Mouse (Mus musculus) forebrain, embryonic 15.5 days (tissue): ENCODE results near the gene Smok2b. TPM values are rescaled to one million over a fixed set of nuclear protein-coding genes. Genes with fewer than 3 reads are reported as not detected.
"Not testable (repeated sequence)": the region's sequence is repeated elsewhere in the genome, so short reads cannot be mapped to it uniquely, and the experiment has no call there.

ENCODE experiments used
- ATAC-seq: fragments of 200-750 bp; cut with Nextera tagmentation; replicated peaks from 2 replicates; pipeline ENCODE4 v1.8.0; 2017; ENCODE audit warnings: mild to moderate bottlenecking, moderate TSS enrichment, moderate library complexity
- H3K27ac ChIP-seq: fragments of 300-500 bp; sonication (generic); replicated peaks from 2 replicates; pipeline ENCODE4 v1.5.1; 2015; ENCODE audit warnings: mild to moderate bottlenecking, inconsistent platforms
- H3K27me3 ChIP-seq: fragments of 300-500 bp; sonication (generic); 2 replicates; pipeline ENCODE4 v1.6.1; 2015; ENCODE audit warnings: inconsistent platforms
- H3K36me3 ChIP-seq: fragments of 300-500 bp; sonication (generic); 2 replicates; pipeline ENCODE4 v1.6.1; 2015; ENCODE audit warnings: mild to moderate bottlenecking, inconsistent platforms
- H3K4me1 ChIP-seq: fragments of 300-500 bp; sonication (generic); 2 replicates; pipeline ENCODE4 v1.6.1; 2015; ENCODE audit warnings: inconsistent platforms
- H3K4me2 ChIP-seq: fragments of 300-500 bp; sonication (generic); replicated peaks from 2 replicates; pipeline ENCODE4 v1.6.1; 2015; ENCODE audit warnings: mild to moderate bottlenecking, inconsistent platforms
- H3K4me3 ChIP-seq: fragments of 300-500 bp; sonication (generic); 2 replicates; pipeline ENCODE4 v1.5.1; 2015; ENCODE audit warnings: mild to moderate bottlenecking, inconsistent platforms
- H3K9ac ChIP-seq: fragments of 300-500 bp; sonication (generic); replicated peaks from 2 replicates; pipeline ENCODE4 v1.6.1; 2015; ENCODE audit warnings: mild to moderate bottlenecking, inconsistent platforms
- H3K9me3 ChIP-seq: fragments of 300-500 bp; sonication (generic); 2 replicates; pipeline ENCODE4 v1.6.1; 2016; ENCODE audit warnings: inconsistent platforms
- WGBS: fragments of 180-500 bp; shearing (Covaris S2); methylation state at CpG from one replicate; pipeline ENCODE4 v1.1.7; 2015; ENCODE audit warnings: mixed read lengths; 5-methylcytosine and 5-hydroxymethylcytosine counted together
- polyA plus RNA-seq: library from polyadenylated mRNA; unstranded; fragments of >200 nt; fragmentation: Nextera tagmentation; extraction: Ambion mirVana; gene quantifications from 2 replicates; pipeline ENCODE4 v1.2.1, GENCODE M21; 2015

Smok2b gene
- polyA plus RNA-seq, 1 experiment from 2014 or later = not detected

- H3K27me3 ChIP-seq, H3K9ac ChIP-seq, H3K4me3 ChIP-seq, ATAC-seq, H3K27ac ChIP-seq, H3K4me2 ChIP-seq, H3K36me3 ChIP-seq, H3K4me1 ChIP-seq: not testable (repeated sequence)
- peaks cover 35% of the 10 kb centered on the region for H3K9me3 ChIP-seq
- WGBS = 90% methylated on average over 2 of the region's 3 CpGs
These were observed 27.5 kb upstream of the Smok2b start for GRCm38 (mm10) chr17:13202453-13203107.

- not testable (repeated sequence) for ATAC-seq, H3K9ac ChIP-seq, H3K27ac ChIP-seq, H3K4me3 ChIP-seq, H3K4me2 ChIP-seq, H3K4me1 ChIP-seq, H3K27me3 ChIP-seq, H3K36me3 ChIP-seq
- WGBS = 87% methylated on average over 1 of the region's 1 CpGs
- H3K9me3 ChIP-seq = peaks cover 32% of the 10 kb centered on the region
These were observed 24.8 kb upstream of the Smok2b start for GRCm38 (mm10) chr17:13205247-13205646.

GRCm38 (mm10) chr17:13206491-13206890 is 23.6 kb upstream of the Smok2b start:
- Histone ChIP-seq H3K27ac (no peak overlapping the region), H3K36me3 (no peaks in the 10 kb centered on the region), H3K27me3 (no peaks in the 10 kb centered on the region), H3K4me1 (no peaks in the 10 kb centered on the region), H3K4me3 (no peak overlapping the region), H3K4me2 (no peak overlapping the region), H3K9ac (no peak overlapping the region), H3K9me3 (peaks cover 31% of the 10 kb centered on the region)
- ATAC-seq = no peak
- WGBS = 88% methylated on average over 2 of the region's 2 CpGs

DNA sequence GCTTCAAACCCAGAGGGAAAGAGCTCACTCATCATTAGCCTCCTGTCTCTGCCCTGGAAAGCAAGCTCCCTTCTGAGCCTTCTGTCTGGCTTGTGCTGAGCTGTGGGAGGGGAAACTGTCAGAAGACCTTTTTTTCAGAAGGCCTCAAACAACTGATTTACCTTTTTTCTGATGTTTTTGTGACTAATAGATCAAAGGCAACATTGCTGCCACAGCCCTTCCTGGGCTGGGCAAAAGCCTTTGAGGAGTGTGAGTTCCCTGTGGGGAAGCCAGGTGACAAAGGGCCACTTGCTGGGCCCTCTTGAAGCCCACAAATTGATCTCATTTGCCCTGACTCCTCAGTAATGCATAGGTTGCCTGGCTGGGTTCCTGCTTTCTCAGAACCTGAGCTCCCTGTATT is 21.6 kb upstream of the Smok2b start:
- not testable (repeated sequence) for H3K27me3 ChIP-seq, H3K36me3 ChIP-seq, ATAC-seq, H3K4me1 ChIP-seq, H3K4me3 ChIP-seq, H3K4me2 ChIP-seq, H3K9ac ChIP-seq, H3K27ac ChIP-seq
- peaks cover 47% of the 10 kb centered on the region for H3K9me3 ChIP-seq

DNA sequence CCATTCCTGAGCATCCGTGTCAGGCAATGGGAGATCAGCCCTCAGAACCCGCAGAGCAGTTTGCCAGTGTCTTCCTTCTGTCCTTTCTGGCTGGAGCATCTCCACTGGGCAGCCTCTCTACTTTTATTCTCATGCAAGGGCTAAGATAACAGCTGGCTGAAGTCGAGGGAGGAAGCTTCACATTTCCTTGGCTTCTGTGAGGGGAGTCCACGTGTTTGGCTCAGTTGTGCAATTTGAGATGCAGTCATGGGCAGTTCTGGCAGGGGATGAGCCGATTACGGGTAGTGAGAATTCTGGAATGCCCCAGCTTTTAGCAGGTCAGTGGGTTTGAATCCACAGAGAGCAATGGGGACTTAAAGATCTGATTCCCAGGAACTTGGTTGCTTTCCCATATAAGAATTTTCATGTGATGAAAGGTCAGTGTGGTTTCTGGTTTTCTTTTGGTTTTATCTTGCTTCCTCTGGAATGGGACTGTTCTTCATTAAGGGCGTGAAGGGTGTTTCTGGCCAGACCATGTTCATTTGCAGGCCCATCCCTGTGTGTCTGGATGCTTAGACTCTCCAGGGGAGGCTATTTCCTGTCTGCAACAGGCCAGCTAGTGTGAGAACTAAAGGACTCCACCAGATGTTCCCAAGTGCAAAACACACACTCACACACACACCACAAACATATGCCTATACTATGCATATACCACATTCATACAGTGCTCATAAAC is 17.8 kb upstream of the Smok2b start:
- Histone ChIP-seq H3K27me3 (no peaks in the 10 kb centered on the region), H3K4me2 (no peak overlapping the region), H3K9me3 (peaks cover 73% of the 10 kb centered on the region), H3K9ac (no peak overlapping the region), H3K4me1 (no peaks in the 10 kb centered on the region), H3K27ac (no peak overlapping the region), H3K4me3 (no peak overlapping the region), H3K36me3 (no peaks in the 10 kb centered on the region)
- 71% methylated on average over 7 of the region's 7 CpGs for WGBS
- ATAC-seq = no peak

DNA sequence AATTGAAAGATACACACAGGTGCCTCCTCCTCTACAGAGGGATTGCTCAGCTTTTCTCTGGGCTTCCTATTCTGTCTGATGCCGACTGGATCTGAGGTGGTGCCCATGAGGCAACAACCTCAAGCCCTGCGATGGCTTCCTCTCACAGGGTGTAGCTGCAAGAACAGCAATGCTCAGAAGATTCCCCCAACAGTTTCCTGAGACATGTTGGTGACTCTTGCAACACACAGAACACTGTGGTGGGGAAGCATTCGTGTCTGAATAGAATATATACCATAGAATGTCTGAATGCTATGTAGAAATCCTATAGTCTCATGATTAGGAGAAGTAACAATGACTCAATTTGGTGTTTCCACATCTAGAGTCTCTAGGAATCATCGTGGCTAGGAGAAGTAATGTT is 15.9 kb upstream of the Smok2b start:
- Histone ChIP-seq H3K9ac (no peak overlapping the region), H3K27ac (no peak overlapping the region), H3K9me3 (peaks cover 88% of the 10 kb centered on the region), H3K4me3 (no peak overlapping the region), H3K27me3 (no peaks in the 10 kb centered on the region), H3K4me2 (no peak overlapping the region), H3K4me1 (no peaks in the 10 kb centered on the region), H3K36me3 (no peaks in the 10 kb centered on the region)
- no peak for ATAC-seq
- WGBS = 66% methylated on average over 4 of the region's 4 CpGs

DNA sequence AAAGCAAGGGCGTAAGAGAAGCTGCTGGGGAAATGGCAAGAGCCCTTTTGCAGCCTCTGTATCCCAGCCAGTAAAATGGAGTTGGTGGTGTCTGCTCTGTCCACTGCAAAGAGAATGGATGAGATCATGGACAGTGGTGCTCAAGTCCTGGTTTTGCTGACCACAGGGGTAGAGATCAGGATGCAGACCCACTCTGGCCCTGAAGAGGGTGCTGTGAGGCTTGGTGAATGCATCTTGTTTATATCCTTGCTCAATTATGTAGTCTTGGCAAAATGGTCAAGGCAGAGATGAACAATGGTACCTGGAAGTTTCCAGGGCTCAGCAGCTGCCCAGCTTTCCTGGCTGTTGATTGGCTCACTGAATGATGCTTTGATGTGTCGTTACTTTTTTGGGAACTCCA is 14.5 kb upstream of the Smok2b start:
- ATAC-seq = no peak
- Histone ChIP-seq H3K4me1 (no peaks in the 10 kb centered on the region), H3K4me3 (no peak overlapping the region), H3K4me2 (no peak overlapping the region), H3K36me3 (no peaks in the 10 kb centered on the region), H3K27me3 (no peaks in the 10 kb centered on the region), H3K9me3 (peaks cover 91% of the 10 kb centered on the region), H3K27ac (no peak overlapping the region), H3K9ac (no peak overlapping the region)
- 87% methylated on average over 2 of the region's 2 CpGs for WGBS

GRCm38 (mm10) chr17:13220888-13221287 is 9.2 kb upstream of the Smok2b start, which contains the start of gene Smok2a:
Gene Smok2a (plus strand): TSS chr17:13221188.
- Histone ChIP-seq H3K27me3 (no peaks in the 10 kb centered on the region), H3K4me1 (no peaks in the 10 kb centered on the region), H3K27ac (no peak within 1 kb of the TSS), H3K36me3 (no peaks in the 10 kb centered on the region), H3K4me3 (no peak within 1 kb of the TSS), H3K9ac (no peak within 1 kb of the TSS), H3K4me2 (no peak within 1 kb of the TSS), H3K9me3 (peaks cover 82% of the 10 kb centered on the region)
- WGBS = 87% methylated on average over 3 of the region's 3 CpGs
- no peak for ATAC-seq

DNA sequence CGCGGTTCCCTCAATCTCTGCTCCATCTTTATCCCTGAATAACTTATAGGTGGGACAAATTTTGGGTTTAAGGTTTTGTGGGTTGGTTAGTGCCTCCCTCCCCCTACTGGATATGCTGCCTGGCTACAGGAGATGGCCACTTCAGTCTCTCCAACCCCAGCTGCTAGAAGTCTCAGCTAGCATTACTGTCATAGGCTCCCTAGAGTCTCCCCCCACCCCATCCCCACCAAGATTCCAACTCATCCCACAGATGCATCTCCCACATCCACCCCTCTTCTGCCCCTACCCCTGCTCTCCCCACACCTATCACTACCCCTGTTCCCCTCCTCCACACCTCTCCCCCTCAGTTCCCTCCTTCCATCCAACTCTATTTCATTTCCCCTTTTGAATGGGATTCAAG is 8.1 kb upstream of the Smok2b start:
- H3K4me1 ChIP-seq, H3K27ac ChIP-seq, ATAC-seq, H3K9ac ChIP-seq, H3K4me3 ChIP-seq, H3K36me3 ChIP-seq, H3K27me3 ChIP-seq, H3K4me2 ChIP-seq: not testable (repeated sequence)
- 89% methylated on average over 2 of the region's 2 CpGs for WGBS
- peaks cover 82% of the 10 kb centered on the region for H3K9me3 ChIP-seq

GRCm38 (mm10) chr17:13239461-13239860 is 9.4 kb downstream of the Smok2b start:
- H3K36me3 ChIP-seq, H3K4me2 ChIP-seq, H3K9ac ChIP-seq, H3K27ac ChIP-seq, H3K27me3 ChIP-seq, H3K4me3 ChIP-seq, H3K4me1 ChIP-seq: not testable (repeated sequence)
- peaks cover 43% of the 10 kb centered on the region for H3K9me3 ChIP-seq
- WGBS = 86% methylated on average over 4 of the region's 4 CpGs
- ATAC-seq = 0 out of 2 replicates have a peak, but pooled peaks have one; percentile 23

GRCm38 (mm10) chr17:13240807-13241727 is 11.0 kb downstream of the Smok2b start:
- not testable (repeated sequence) for H3K4me2 ChIP-seq, H3K4me1 ChIP-seq, ATAC-seq, H3K9ac ChIP-seq, H3K27me3 ChIP-seq, H3K4me3 ChIP-seq, H3K36me3 ChIP-seq, H3K27ac ChIP-seq
- peaks cover 33% of the 10 kb centered on the region for H3K9me3 ChIP-seq
- WGBS = 88% methylated on average over 7 of the region's 13 CpGs

DNA sequence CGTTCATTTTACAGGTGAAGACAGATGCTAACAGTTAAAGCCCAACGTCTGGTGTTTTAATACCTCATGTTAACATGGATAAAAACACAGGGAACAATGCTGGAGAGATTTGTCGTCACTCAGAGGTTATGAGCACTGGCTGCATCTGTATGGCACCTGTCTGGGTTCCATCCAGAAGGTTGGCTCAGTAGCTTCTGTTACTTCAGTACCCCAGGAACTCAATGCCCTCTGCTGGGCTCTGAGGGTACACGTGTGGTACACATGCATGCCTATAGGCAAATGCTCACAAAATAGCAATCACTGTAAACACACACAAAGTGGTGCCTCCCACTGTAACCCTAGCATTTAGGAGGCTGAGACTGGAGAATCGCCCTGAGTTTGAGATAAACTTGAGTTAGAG is 24.7 kb downstream of the Smok2b start:
- not testable (repeated sequence) for H3K4me3 ChIP-seq, H3K27ac ChIP-seq, H3K9ac ChIP-seq, ATAC-seq, H3K4me2 ChIP-seq, H3K27me3 ChIP-seq, H3K36me3 ChIP-seq, H3K4me1 ChIP-seq, H3K9me3 ChIP-seq
- WGBS = 68% methylated on average over 1 of the region's 5 CpGs
